In genomic region chr2:173273885-173274284, GRCm38 (mm10) we compare ENCODE assay signal across 10 mouse cellular contexts. TPM values are rescaled to one million over a fixed set of nuclear protein-coding genes. Genes with fewer than 3 reads are reported as not detected.
A peak's percentile ranks its signal among the peaks of the same experiment; 100 is the strongest.
DNase-seq lines count a peak whose midpoint lies in the region; ATAC-seq and TF ChIP-seq lines count a peak whose summit lies in the region.
"Had no signal": no experiment of that assay in that cellular context is flagged by ENCODE, and none has a peak within 500 bp of the region (broad histone marks: within the 10 kb centered on the region; RNA-seq: fewer than 3 reads in every experiment).

No protein-coding gene starts in this region.

- TF ChIP-seq POLR2A in myocyte (IDR thresholded peaks at IDR 0.05; ENCODE audit: insufficient read length, low read depth), result no peak

- ATAC-seq in heart, embryonic 14.5 days (ENCODE audit: insufficient number of reproducible peaks, insufficient read depth, low FRiP score, low read depth), result no peak
- no peak for ATAC-seq in hindbrain, embryonic 14.5 days (ENCODE audit: low FRiP score)

- no peaks in the 10 kb centered on the region for H3K9me3 ChIP-seq in heart, embryonic 14.5 days (ENCODE audit: control insufficient read depth, low read length)
- H3K9me3 ChIP-seq in hindbrain, embryonic 14.5 days (ENCODE audit: control insufficient read depth, low read length), result no peaks in the 10 kb centered on the region

- peak overlapping the region; percentile 87 for H3ac ChIP-seq in myocyte (ENCODE audit: control insufficient read depth, insufficient read length)

- no peak overlapping the region for H3K27ac ChIP-seq in heart, embryonic 14.5 days (replicated peaks in 1 of 2; ENCODE audit: control insufficient read depth in 1 of 2, insufficient read depth in 1 of 2, low read depth in 2 of 2, low read length in 2 of 2)
- H3K27ac ChIP-seq in brown adipose tissue, adult 24 weeks (replicated peaks; ENCODE audit: low read depth, low read length), result peak overlapping the region; percentile 99
- H3K27ac ChIP-seq in hindbrain, embryonic 14.5 days, result no peak overlapping the region

- H3K9ac ChIP-seq in heart, embryonic 14.5 days (ENCODE audit: low read length), result peak overlapping the region; percentile 99
- peak overlapping the region; percentile 100 for H3K9ac ChIP-seq in hindbrain, embryonic 14.5 days

- peak overlapping the region; percentile 17 to 94; a peak in 3 of 4 replicates for H3K4me3 ChIP-seq in heart, embryonic 14.5 days (ENCODE audit: control insufficient read depth in 1 of 2, insufficient read depth in 1 of 2, low read depth in 1 of 2, low read length in 2 of 2)
- peak overlapping the region; percentile 92 for H3K4me3 ChIP-seq in brown adipose tissue, adult 24 weeks (ENCODE audit: insufficient read depth, low read depth, low read length)
- H3K4me3 ChIP-seq in hindbrain, embryonic 14.5 days (replicated peaks; ENCODE audit: low read length), result peak overlapping the region; percentile 95
- H3K4me3 ChIP-seq in myocyte, result peak overlapping the region; percentile 92

- no peak for DNase-seq in heart, postnatal 25 days (ENCODE audit: low spot score)
- DNase-seq in hindbrain, embryonic 14.5 days (ENCODE audit: low spot score), result no peak
- DNase-seq in frontal cortex, postnatal 36 days (ENCODE audit: low spot score in 2 of 2), result no peak
- no peak for DNase-seq in MN1 (ENCODE audit: low spot score)
- DNase-seq in frontal cortex, postnatal 10 days (ENCODE audit: low spot score in 2 of 2), result no peak
- DNase-seq: gastrocnemius, postnatal 10 days had no signal

- intact Hi-C loops in heart, postnatal 25 days (cut with DNase I), result loop anchor here (2.0 kb wide), 2 partner anchors 17 to 45 kb away; no protein-coding TSS in a partner anchor

- peak overlapping the region; percentile 83 for H3K4me2 ChIP-seq in heart, embryonic 14.5 days (ENCODE audit: low read length)
- peak overlapping the region; percentile 87 for H3K4me2 ChIP-seq in hindbrain, embryonic 14.5 days (replicated peaks)
- H3K4me2 ChIP-seq in myocyte (ENCODE audit: low read depth), result peak overlapping the region; percentile 88

- H3K36me3 ChIP-seq in heart, embryonic 14.5 days (ENCODE audit: control insufficient read depth, insufficient read depth, low read length), result no peaks in the 10 kb centered on the region
- H3K36me3 ChIP-seq in hindbrain, embryonic 14.5 days (replicated peaks; ENCODE audit: control insufficient read depth, insufficient read depth), result no peaks in the 10 kb centered on the region
- H3K36me3 ChIP-seq in myocyte (ENCODE audit: control insufficient read depth, insufficient read depth), result no peaks in the 10 kb centered on the region

- peaks cover 38 to 49% of the 10 kb centered on the region in 2 experiments for H3K4me1 ChIP-seq in heart, embryonic 14.5 days (ENCODE audit: control insufficient read depth in 2 of 2, insufficient read depth in 2 of 2, low read length in 2 of 2)
- peaks cover 2% of the 10 kb centered on the region for H3K4me1 ChIP-seq in brown adipose tissue, adult 24 weeks (ENCODE audit: control insufficient read depth, insufficient read depth, insufficient read length, low read length)
- peaks cover 45% of the 10 kb centered on the region for H3K4me1 ChIP-seq in hindbrain, embryonic 14.5 days (replicated peaks; ENCODE audit: control insufficient read depth, insufficient read depth, low read length)

- H3K27me3 ChIP-seq in heart, embryonic 14.5 days (ENCODE audit: control insufficient read depth, insufficient read depth, low read length), result no peaks in the 10 kb centered on the region
- H3K27me3 ChIP-seq in hindbrain, embryonic 14.5 days (ENCODE audit: control insufficient read depth, insufficient read depth, low read length), result no peaks in the 10 kb centered on the region
- H3K27me3 ChIP-seq in myocyte (ENCODE audit: control insufficient read depth, insufficient read depth, insufficient read length), result no peaks in the 10 kb centered on the region

- H3K79me2 ChIP-seq in myocyte (ENCODE audit: control insufficient read depth, insufficient read depth), result peaks cover 84% of the 10 kb centered on the region

- 51% methylated on average over 4 of the region's 4 CpGs for WGBS in heart, embryonic 14.5 days
- WGBS in hindbrain, embryonic 14.5 days, result 42% methylated on average over 4 of the region's 4 CpGs

TF ChIP-seq in myocyte, 11 proteins besides CTCF, POLR2A, EP300 and RAD21:
- TF ChIP-seq REST (IDR thresholded peaks at IDR 0.05; ENCODE audit: insufficient read depth, insufficient read length), result no peak
- no peak for TF ChIP-seq USF1 (IDR thresholded peaks at IDR 0.05; ENCODE audit: low read depth)
- TF ChIP-seq E2F4 (IDR thresholded peaks at IDR 0.05; ENCODE audit: insufficient read depth), result no peak

RNA-seq across cellular contexts. Expression of gene Pmepa1, which starts 2.4 kb away (rescaled TPM):
- polyA plus RNA-seq in heart, embryonic 14.5 days (2014; fragmentation: Nextera tagmentation; extraction: Ambion mirVana), result 5.3 and 6.5 TPM in 2 replicates
- 10 to 100 TPM; 28.2 to 31.9 TPM for total RNA-seq in heart, postnatal 25 days (2021)
- polyA plus RNA-seq in brown adipose tissue, adult 24 weeks (2012; ENCODE audit: insufficient read depth, insufficient read length, missing spikeins), result 108 and 141 TPM in 2 replicates
- 5.3 and 5.4 TPM in 2 replicates for polyA plus RNA-seq in hindbrain, embryonic 14.5 days (2014; fragmentation: Nextera tagmentation; extraction: Ambion mirVana)
- polyA plus RNA-seq in myocyte (2012; fragmentation: generic; extraction: Trizol), result 260 TPM

RNA-seq across cellular contexts. Expression of gene Zbp1, which starts 55.2 kb away (rescaled TPM):
- 1.2 TPM in 1 of 2 replicates, not detected in the other for polyA plus RNA-seq in heart, embryonic 14.5 days (2014; fragmentation: Nextera tagmentation; extraction: Ambion mirVana)
- 1 to 10 TPM in 1 of 2 experiments, under 1 TPM in 1; 0.26 to 1.5 TPM for total RNA-seq in heart, postnatal 25 days (2021)
- 1.6 TPM in 1 of 2 replicates, not detected in the other for polyA plus RNA-seq in brown adipose tissue, adult 24 weeks (2012; ENCODE audit: insufficient read depth, insufficient read length, missing spikeins)
- 0.27 TPM in 1 of 2 replicates, not detected in the other for polyA plus RNA-seq in hindbrain, embryonic 14.5 days (2014; fragmentation: Nextera tagmentation; extraction: Ambion mirVana)
- polyA plus RNA-seq in myocyte (2012; fragmentation: generic; extraction: Trizol), result 1.1 TPM
- polyA plus RNA-seq: liver, embryonic 11.5 days had no signal

Comparison
In these comparisons a context has a peak if more than half of its experiments do, and no peak if none do; other contexts are left out.
1. RNA of gene Pmepa1, which starts 2.4 kb away (polyA plus RNA-seq): 260 TPM in myocyte (single experiment) and 108 to 141 TPM in brown adipose tissue, adult 24 weeks; 5.3 to 6.5 TPM in heart, embryonic 14.5 days and 5.3 to 5.4 TPM in hindbrain, embryonic 14.5 days; every median in the first group is over 10 times any median in the second.
2. Peak in every context shown above with its lines, with median percentiles within 50 percentile points of each other: H3K4me2 ChIP-seq and H3K4me3 ChIP-seq.